In genomic region chr12:11273185-11273584, GRCm38 (mm10) we compare ENCODE assay signal across 23 mouse cellular contexts. TPM values are rescaled to one million over a fixed set of nuclear protein-coding genes. Genes with fewer than 3 reads are reported as not detected.
DNase-seq lines count a peak whose midpoint lies in the region; ATAC-seq lines count a peak whose summit lies in the region.
"Had no signal": no experiment of that assay in that cellular context is flagged by ENCODE, and none has a peak within 500 bp of the region (broad histone marks: within the 10 kb centered on the region; RNA-seq: fewer than 3 reads in every experiment).

No protein-coding gene starts in this region.

- peaks cover 36% of the 10 kb centered on the region for H3K36me3 ChIP-seq in forebrain, embryonic 13.5 days (ENCODE audit: poor library complexity, severe bottlenecking)

- ATAC-seq in forebrain, embryonic 13.5 days: no peak
- ATAC-seq: activated CD4-positive, CD25-positive, alpha-beta regulatory T cell, adult 4 months; forebrain, embryonic 15.5 days; forebrain, postnatal 0 days had no signal

- no peak overlapping the region for H3K4me2 ChIP-seq in forebrain, embryonic 13.5 days
- H3K4me2 ChIP-seq: embryonic facial prominence, embryonic 13.5 days; embryonic facial prominence, embryonic 15.5 days; forebrain, embryonic 12.5 days; forebrain, embryonic 15.5 days had no signal

- DNase-seq in 3134 (ENCODE audit: extremely low read depth, insufficient read length, low spot score) (peak; percentile 50), 3T3-L1 (ENCODE audit: low read depth, low spot score) (peak; percentile 70), NIH3T3 (ENCODE audit: low read depth) (peak; percentile 16)
- DNase-seq in thymus, postnatal 14 days: no peak
- DNase-seq in kidney, postnatal 14 days: no peak
- DNase-seq: adrenal gland, adult 8-10 months; adrenal gland, postnatal 14 days; adrenal gland, postnatal 36 days; cerebellum, adult 11-12 months; cerebellum, adult 2 months; cerebellum, adult 9-11 months; cerebellum, postnatal 14 days; cerebellum, postnatal 36 days; embryo, embryonic 11 days; forebrain, postnatal 0 days had no signal

- H3K27me3 ChIP-seq in forebrain, embryonic 13.5 days: no peaks in the 10 kb centered on the region
- H3K27me3 ChIP-seq: embryonic facial prominence, embryonic 13.5 days; embryonic facial prominence, embryonic 15.5 days; forebrain, embryonic 12.5 days; forebrain, embryonic 15.5 days had no signal

- H3K4me3 ChIP-seq in forebrain, embryonic 13.5 days: no peak overlapping the region
- H3K4me3 ChIP-seq: embryonic facial prominence, embryonic 13.5 days; embryonic facial prominence, embryonic 15.5 days; erythroblast, embryonic 14.5 days; forebrain, embryonic 10.5 days; forebrain, embryonic 12.5 days; forebrain, embryonic 15.5 days had no signal

- 74% methylated on average over 1 of the region's 1 CpGs for whole genome bisulfite sequencing in forebrain, embryonic 13.5 days

- H3K4me1 ChIP-seq in forebrain, embryonic 13.5 days: peaks cover 11% of the 10 kb centered on the region

- H3K9ac ChIP-seq in forebrain, embryonic 13.5 days: no peak overlapping the region
- H3K9ac ChIP-seq: embryonic facial prominence, embryonic 13.5 days; embryonic facial prominence, embryonic 15.5 days; forebrain, embryonic 12.5 days; forebrain, embryonic 15.5 days; forebrain, postnatal 0 days had no signal

- no peaks in the 10 kb centered on the region for H3K9me3 ChIP-seq in forebrain, embryonic 13.5 days (replicated peaks)
- H3K9me3 ChIP-seq: embryonic facial prominence, embryonic 13.5 days; embryonic facial prominence, embryonic 15.5 days; forebrain, embryonic 10.5 days; forebrain, embryonic 12.5 days; forebrain, embryonic 15.5 days had no signal

- H3K27ac ChIP-seq in forebrain, embryonic 13.5 days: no peak overlapping the region
- H3K27ac ChIP-seq: embryonic facial prominence, embryonic 13.5 days; embryonic facial prominence, embryonic 15.5 days; forebrain, embryonic 10.5 days; forebrain, embryonic 12.5 days; forebrain, embryonic 15.5 days had no signal

RNA-seq across cellular contexts. Expression of gene Smc6, which starts 7.5 kb away (rescaled TPM):
- 159 and 178 TPM in 2 replicates for polyA plus RNA-seq in forebrain, embryonic 13.5 days (2015; fragmentation: Nextera tagmentation; extraction: Ambion mirVana)

RNA-seq across cellular contexts. Expression of gene Gen1, which starts 7.6 kb away (rescaled TPM):
- 8.0 and 9.2 TPM in 2 replicates for polyA plus RNA-seq in forebrain, embryonic 13.5 days (2015; fragmentation: Nextera tagmentation; extraction: Ambion mirVana)

Comparison
In these comparisons a context has a peak if more than half of its experiments do, and no peak if none do; other contexts are left out.
1. DNase-seq: peak in 3134 (single experiment), 3T3-L1 (single experiment) and NIH3T3 (single experiment); none in thymus, postnatal 14 days (single experiment) and kidney, postnatal 14 days (single experiment).